Mouse (Mus musculus) E14TG2a.4 (cell line): Measurements from ENCODE around the gene Syn3.

Experiments used
- CTCF ChIP-seq: conservative IDR thresholded peaks from 2 replicates; pipeline ENCODE4 v1.5.1; 2014; ENCODE audit warnings: low read length
- NANOG ChIP-seq: IDR thresholded peaks from 2 replicates; pipeline ENCODE4 v1.6.1; 2014; ENCODE audit warnings: borderline replicate concordance, low read length, mixed read lengths
- POU5F1 ChIP-seq: IDR thresholded peaks from 2 replicates; pipeline ENCODE4 v1.6.1; 2014; ENCODE audit warnings: low read length, borderline replicate concordance

DNA sequence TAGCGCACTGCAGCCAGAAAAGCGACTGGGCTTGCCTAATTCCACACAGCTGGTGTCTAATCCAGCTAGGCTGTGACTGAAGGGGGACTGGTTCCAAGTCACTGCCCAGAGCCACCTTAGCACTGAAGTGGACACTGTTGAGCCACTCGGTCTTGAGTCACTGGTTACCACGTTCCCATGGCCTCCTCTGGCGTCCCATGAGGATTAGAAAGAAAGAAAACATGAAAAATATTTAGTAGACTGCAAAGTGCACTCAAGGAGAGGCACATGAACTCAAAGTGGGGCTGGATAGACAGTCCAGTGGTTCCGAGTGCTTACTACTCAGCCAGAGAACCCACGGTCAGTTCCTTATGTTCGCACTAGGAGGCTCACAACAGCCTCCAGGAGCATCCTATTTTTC lies 217.5 kb downstream of the Syn3 start:
- TF ChIP-seq CTCF (no peak), POU5F1 (no peak), NANOG (no peak)
